Mouse (Mus musculus) ES-Bruce4 (cell line): Measurements from ENCODE around the gene Qprt. TPM values are rescaled to one million over a fixed set of nuclear protein-coding genes. Genes with fewer than 3 reads are reported as not detected.

Experiments used
- H3K27ac ChIP-seq: 2 replicates; pipeline ENCODE4 v1.5.1; 2012; ENCODE audit warnings: low read length, inconsistent platforms; ENCODE audit not compliant: insufficient read depth
- H3K27me3 ChIP-seq: 2 replicates; pipeline ENCODE4 v1.6.1; 2012; ENCODE audit warnings: mild to moderate bottlenecking, low read length, inconsistent platforms; ENCODE audit not compliant: control insufficient read depth, poor library complexity, insufficient read depth, severe bottlenecking
- H3K36me3 ChIP-seq: 2 replicates; pipeline ENCODE4 v1.6.1; 2012; ENCODE audit warnings: inconsistent platforms, mild to moderate bottlenecking, low read length, moderate library complexity; ENCODE audit not compliant: control insufficient read depth, poor library complexity, insufficient read depth, severe bottlenecking
- H3K4me1 ChIP-seq: one replicate; pipeline ENCODE4 v1.8.1; 2011; ENCODE audit warnings: low read length; ENCODE audit not compliant: control insufficient read depth, insufficient read depth
- H3K4me3 ChIP-seq: 2 replicates; pipeline ENCODE4 v1.5.1; 2011; ENCODE audit warnings: low read depth, mild to moderate bottlenecking, low read length
- H3K9ac ChIP-seq: 2 replicates; pipeline ENCODE4 v1.6.1; 2012; ENCODE audit warnings: low read depth, mild to moderate bottlenecking, inconsistent platforms; ENCODE audit not compliant: poor library complexity, severe bottlenecking
- H3K9me3 ChIP-seq: replicated peaks from 2 replicates; pipeline ENCODE4 v1.6.1; 2012; ENCODE audit warnings: mild to moderate bottlenecking, low read length, inconsistent platforms; ENCODE audit not compliant: control insufficient read depth, poor library complexity, insufficient read depth, severe bottlenecking
- CTCF ChIP-seq: IDR thresholded peaks from one replicate; pipeline ENCODE4 v1.8.1; 2011; ENCODE audit warnings: low read depth, low read length
- EP300 ChIP-seq: IDR thresholded peaks from 2 replicates; pipeline ENCODE4 v1.6.1; 2011; ENCODE audit warnings: low read depth, low read length; ENCODE audit not compliant: insufficient read depth
- POLR2A ChIP-seq: IDR thresholded peaks from one replicate; pipeline ENCODE4 v1.8.1; 2011; ENCODE audit warnings: low read length; ENCODE audit not compliant: insufficient read depth
- polyA plus RNA-seq: library from polyadenylated mRNA; stranded (reverse); fragments of >200 nt; gene quantifications from 2 replicates; pipeline ENCODE4 v1.2.4, GENCODE M21; 2011; ENCODE audit warnings: low read depth; ENCODE audit not compliant: missing spikeins, insufficient read depth, insufficient read length

Gene Qprt
- polyA plus RNA-seq, 1 experiment, result 8.6 TPM

DNA sequence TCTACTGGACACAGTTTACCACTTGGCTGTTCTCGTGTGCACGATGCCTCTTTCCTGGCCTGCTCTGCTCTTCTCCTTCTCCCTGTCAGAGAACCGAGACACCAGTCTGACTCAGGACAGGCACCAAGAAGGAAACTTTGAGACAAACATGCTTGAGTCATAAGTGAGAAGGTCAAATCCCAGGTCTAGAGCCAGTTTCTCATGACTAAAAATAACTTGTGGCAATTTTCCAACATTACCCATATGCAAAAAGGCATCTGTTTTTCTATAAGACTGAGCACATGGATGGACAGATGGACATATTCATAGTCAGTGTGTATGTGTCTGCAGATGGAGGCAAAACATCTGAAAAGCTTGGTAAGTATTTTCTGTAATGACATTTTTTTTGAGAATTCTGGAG lies 31.5 kb upstream of the Qprt start:
- Histone ChIP-seq H3K4me1 (no peaks in the 10 kb centered on the region), H3K36me3 (no peaks in the 10 kb centered on the region), H3K27me3 (no peaks in the 10 kb centered on the region), H3K9ac (no peak overlapping the region), H3K4me3 (no peak overlapping the region), H3K27ac (no peak overlapping the region), H3K9me3 (no peaks in the 10 kb centered on the region)
- TF ChIP-seq EP300 (no peak), POLR2A (no peak), CTCF (no peak)

DNA sequence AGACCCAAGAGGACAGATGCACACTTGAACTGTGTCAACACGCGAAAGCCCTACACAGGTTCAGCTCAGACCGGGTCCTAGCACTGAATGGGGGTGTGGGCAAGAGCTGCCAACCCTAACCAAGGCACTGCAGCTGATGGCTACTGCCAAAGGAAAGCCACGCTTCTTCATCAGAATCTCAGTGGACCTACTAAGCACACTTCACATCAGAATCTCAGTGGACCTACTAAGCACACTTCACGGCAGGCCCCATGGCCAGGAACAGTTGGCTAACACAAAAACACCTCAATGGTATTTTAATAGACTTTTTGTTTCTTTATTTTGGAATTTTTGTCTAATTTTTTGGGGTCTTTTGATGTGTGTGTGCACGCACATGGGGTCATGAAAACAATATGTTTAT lies 30.4 kb upstream of the Qprt start:
- TF ChIP-seq CTCF (no peak), EP300 (no peak), POLR2A (no peak)
- H3K9me3 ChIP-seq, result no peaks in the 10 kb centered on the region
- no peak overlapping the region for H3K9ac ChIP-seq
- no peaks in the 10 kb centered on the region for H3K36me3 ChIP-seq
- H3K27me3 ChIP-seq, result no peaks in the 10 kb centered on the region
- no peaks in the 10 kb centered on the region for H3K4me1 ChIP-seq
- no peak overlapping the region for H3K27ac ChIP-seq
- no peak overlapping the region for H3K4me3 ChIP-seq

GRCm38 (mm10) chr7:127147901-127148300 lies 25.9 kb upstream of the Qprt start:
- H3K4me3 ChIP-seq, result no peak overlapping the region
- H3K27ac ChIP-seq, result no peak overlapping the region
- H3K36me3 ChIP-seq, result no peaks in the 10 kb centered on the region
- peaks cover 3% of the 10 kb centered on the region for H3K4me1 ChIP-seq
- H3K9me3 ChIP-seq, result no peaks in the 10 kb centered on the region
- no peaks in the 10 kb centered on the region for H3K27me3 ChIP-seq
- TF ChIP-seq EP300 (no peak), POLR2A (no peak), CTCF (no peak)
- no peak overlapping the region for H3K9ac ChIP-seq

GRCm38 (mm10) chr7:127146267-127146603 lies 24.2 kb upstream of the Qprt start:
- H3K9me3 ChIP-seq, result no peaks in the 10 kb centered on the region
- TF ChIP-seq EP300, result no peak
- TF ChIP-seq CTCF, result no peak
- no peak for TF ChIP-seq POLR2A
- H3K9ac ChIP-seq, result no peak overlapping the region
- H3K27me3 ChIP-seq, result no peaks in the 10 kb centered on the region
- peaks cover 3% of the 10 kb centered on the region for H3K4me1 ChIP-seq
- no peak overlapping the region for H3K4me3 ChIP-seq
- H3K27ac ChIP-seq, result no peak overlapping the region
- no peaks in the 10 kb centered on the region for H3K36me3 ChIP-seq

DNA sequence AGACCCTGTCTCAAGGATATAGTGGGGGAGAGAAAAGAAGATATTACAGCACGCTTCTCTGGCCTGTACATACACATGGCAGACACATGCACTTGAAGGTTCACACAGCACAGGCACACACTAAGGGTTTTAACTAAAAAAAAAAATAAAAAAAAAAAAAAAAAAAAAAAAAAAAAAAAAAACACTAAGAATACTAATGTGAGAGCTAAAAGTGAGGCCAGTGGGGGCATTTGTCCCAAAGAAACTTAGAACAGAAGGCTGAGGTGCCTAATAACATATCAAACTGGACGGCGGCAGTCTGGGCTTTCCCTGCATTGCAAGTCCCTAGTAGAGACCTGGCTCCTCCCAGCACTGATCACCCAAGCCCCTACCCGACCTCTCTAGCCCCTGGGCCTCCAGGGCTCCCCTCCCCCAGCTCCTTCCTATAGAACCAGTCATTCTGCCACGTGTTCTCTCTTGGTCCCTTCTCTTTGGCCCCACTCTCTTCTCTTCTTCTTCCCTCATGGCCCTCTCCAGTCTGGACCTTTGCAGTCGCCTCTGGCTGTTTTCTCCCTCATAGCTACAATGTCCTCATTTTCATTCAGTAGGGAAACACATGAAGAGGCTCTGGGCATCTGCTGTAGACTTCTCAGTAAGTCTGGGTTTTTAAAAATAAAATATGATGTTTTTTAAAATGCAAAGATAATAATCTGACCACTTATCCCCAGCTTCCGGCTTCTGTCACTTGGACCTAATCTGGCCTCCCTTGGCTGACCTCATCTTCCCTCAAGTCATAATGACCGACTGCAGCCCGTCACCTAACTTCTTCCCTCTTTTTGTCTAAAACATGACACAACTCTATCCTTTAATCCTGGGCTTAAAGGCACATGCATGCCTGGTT lies 23.6 kb upstream of the Qprt start:
- no peak for TF ChIP-seq POLR2A
- TF ChIP-seq EP300, result no peak
- no peak for TF ChIP-seq CTCF
- Histone ChIP-seq H3K36me3 (no peaks in the 10 kb centered on the region), H3K4me1 (peaks cover 3% of the 10 kb centered on the region), H3K27ac (no peak overlapping the region), H3K4me3 (no peak overlapping the region), H3K9me3 (no peaks in the 10 kb centered on the region), H3K9ac (no peak overlapping the region), H3K27me3 (no peaks in the 10 kb centered on the region)

DNA sequence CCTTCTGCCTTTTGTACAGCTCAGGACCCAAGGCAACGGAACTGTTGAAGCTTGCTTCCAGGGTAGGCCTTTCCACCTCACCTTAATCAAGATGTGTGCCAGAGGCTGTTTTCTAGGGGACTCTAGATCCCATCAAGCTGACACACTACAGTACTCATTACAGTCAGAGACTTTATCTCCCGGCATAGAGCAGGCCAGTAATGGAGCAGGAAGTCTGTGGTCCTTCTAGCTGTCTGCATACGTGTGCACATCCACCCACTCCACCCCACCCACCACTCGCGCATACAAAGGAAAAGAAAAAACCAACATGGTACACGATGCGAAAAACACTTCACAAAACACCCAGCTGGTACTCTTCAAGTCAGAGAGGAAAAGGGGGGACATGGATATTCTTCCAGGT lies 22.4 kb upstream of the Qprt start:
- H3K4me3 ChIP-seq, result no peak overlapping the region
- H3K27ac ChIP-seq, result no peak overlapping the region
- no peaks in the 10 kb centered on the region for H3K27me3 ChIP-seq
- H3K36me3 ChIP-seq, result no peaks in the 10 kb centered on the region
- H3K9ac ChIP-seq, result no peak overlapping the region
- no peaks in the 10 kb centered on the region for H3K9me3 ChIP-seq
- TF ChIP-seq CTCF (no peak), POLR2A (no peak), EP300 (no peak)
- peaks cover 6% of the 10 kb centered on the region for H3K4me1 ChIP-seq
